Mouse (Mus musculus) gastrocnemius, postnatal 4 days (tissue): ENCODE results near the gene Abca7. TPM values are rescaled to one million over a fixed set of nuclear protein-coding genes. Genes with fewer than 3 reads are reported as not detected.
"Not testable (repeated sequence)": the region's sequence is repeated elsewhere in the genome, so short reads cannot be mapped to it uniquely, and the experiment has no call there.

Experiments used
- DNase-seq, 2 experiments: peaks; one replicate each; pipeline ENCODE4 v3.0.0; 2021 to 2022; ENCODE audit warnings: low spot score in 2 of 2, mixed read lengths in 2 of 2
- long read RNA-seq, 2 experiments: library from polyadenylated mRNA; stranded (forward); transcript quantifications; one replicate each; pipeline ENCODE4 v2.0.0; 2021
- total RNA-seq, 2 experiments: library from RNA; stranded (reverse); gene quantifications; 2 replicates each; pipeline ENCODE4 v1.2.3; 2021

Gene Abca7
- 1 to 10 TPM; 4.8 to 4.9 TPM for total RNA-seq
- long read RNA-seq, experiment 1, full-length matches to known transcripts = 2 of 8 reads
- long read RNA-seq, experiment 1, partial matches to known transcripts = 4 of 8 reads
- long read RNA-seq, experiment 1, other reads (novel, unspliced or antisense) = 2 of 8 reads
- long read RNA-seq, experiment 2, full-length matches to known transcripts = 1 of 10 reads
- long read RNA-seq, experiment 2, partial matches to known transcripts = 3 of 10 reads
- long read RNA-seq, experiment 2, other reads (novel, unspliced or antisense) = 6 of 10 reads

DNA sequence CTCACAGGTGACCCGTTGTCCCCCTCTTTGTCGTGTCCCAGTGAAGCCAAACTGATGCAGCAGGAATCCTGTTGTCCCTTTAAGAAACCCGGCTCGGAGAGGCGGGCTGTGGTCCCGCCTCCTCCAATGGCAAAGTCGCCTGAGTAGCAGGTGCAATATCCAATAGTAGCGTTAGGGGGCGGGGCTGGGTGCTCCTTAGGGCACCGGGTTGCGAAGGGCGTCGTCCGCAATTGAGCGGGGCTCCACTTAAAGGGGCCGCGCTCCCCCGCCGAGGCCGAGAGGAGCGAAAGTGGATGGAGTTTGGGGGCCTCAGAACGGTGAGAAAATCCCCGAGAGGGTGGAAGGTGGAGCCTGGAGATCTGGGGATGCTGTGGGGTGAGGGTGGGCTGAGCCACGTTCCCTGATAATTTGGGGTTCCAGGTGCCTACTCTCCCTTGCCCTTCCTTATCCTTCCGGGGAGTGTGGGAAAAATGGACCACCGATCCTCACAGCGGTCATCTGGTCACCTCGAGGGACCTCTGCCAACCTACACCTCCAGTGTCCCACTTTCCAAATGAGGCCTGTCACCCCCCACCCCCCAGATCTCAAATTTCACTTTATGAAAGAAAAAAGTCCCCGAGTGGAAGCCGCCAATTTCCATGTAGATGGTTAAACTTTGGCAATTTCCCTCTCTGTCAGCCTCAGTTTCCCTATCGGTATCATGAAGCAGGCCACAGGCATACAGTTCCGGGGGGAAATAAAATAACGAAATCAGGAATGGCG is at the start of gene Abca7:
TSS of gene Abca7 (plus strand) at position 223 of the 762 bp plus-strand sequence.
- peak; percentile 97 to 98 for DNase-seq

DNA sequence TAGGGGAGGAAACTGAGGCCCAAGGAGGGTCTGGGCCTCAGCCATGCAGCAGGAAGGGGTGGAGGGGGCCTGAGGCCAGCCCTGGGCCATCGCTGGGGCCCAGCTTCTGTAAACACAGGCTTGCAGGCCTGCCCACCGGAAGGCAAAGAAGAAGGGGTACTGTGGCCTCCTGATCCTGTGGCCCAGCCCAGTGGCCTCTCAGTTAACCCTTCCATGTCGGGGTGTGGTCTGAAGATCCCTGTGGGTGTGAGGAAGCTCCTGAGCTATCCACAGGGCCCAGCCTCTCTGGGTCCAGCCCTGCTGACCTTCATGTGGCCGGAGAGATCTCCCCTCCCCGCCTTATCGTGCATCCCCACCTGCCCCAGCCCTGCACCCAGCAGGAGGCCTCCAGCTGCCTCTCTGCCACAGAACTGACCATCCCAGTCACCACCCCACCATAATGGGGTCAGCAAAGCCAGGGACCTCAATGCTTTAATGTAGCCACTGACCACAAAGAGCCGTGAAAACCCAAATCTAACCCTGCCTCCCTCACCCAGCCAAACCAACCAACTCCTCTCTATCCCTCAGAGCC is 49.5 kb upstream of the Abca7 start:
- DNase-seq = no peak

DNA sequence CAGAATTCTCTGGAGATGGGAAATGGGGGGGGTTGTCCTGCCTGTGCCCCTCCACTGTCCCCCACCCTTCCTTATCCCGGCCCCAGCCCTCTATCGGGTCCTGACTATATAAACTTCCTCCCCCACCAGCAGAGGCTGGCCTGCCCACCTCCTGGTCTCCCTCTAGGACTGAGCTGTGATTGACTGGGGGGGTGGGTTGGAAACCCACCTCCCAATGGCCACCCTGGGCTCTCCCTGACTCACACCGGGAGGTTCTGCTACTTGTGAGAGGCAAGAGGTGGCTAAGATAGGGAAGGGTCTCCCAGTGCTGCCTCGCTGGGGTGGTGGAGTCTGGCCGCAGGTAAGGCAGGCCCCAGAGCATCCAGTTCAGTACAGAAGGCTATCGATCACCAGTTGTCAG is 48.8 kb upstream of the Abca7 start:
- DNase-seq = no peak

DNA sequence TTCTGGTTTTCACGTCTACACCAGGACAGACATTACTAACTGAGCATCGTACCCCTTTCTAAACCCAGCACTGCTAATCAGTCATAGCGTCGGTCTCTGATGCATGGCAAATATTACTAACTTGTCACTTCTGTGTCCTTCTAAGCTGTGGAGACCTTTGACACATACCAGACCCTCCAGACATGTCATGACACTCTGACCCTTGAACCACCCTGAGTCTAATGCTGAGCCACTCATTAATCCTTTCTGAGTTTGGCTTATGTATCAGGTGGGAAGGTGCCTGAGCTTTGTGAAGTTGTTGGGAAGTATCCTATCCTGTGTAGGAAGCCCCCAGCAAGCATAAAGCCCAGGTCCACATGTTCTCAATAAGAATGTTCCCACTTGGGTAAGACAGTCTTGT is 46.4 kb upstream of the Abca7 start:
- no peak for DNase-seq

DNA sequence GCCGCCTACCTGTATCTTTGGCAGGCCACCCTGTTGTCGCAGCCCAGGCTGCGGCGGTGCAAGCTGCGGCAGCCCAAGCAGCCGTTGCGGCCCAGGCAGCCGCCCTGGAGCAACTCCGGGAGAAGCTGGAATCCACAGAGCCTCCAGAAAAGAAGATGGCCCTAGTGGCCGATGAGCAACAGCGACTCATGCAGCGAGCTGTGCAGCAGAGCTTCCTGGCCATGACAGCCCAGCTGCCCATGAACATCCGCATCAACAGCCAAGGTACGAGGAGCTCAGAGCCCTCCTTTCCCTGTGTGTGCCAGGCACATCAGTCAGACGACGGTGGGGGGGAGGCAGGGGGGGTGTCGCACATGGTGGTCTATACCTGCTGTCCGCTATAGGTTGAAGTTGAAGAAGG is 45.6 kb upstream of the Abca7 start:
- no peak for DNase-seq

DNA sequence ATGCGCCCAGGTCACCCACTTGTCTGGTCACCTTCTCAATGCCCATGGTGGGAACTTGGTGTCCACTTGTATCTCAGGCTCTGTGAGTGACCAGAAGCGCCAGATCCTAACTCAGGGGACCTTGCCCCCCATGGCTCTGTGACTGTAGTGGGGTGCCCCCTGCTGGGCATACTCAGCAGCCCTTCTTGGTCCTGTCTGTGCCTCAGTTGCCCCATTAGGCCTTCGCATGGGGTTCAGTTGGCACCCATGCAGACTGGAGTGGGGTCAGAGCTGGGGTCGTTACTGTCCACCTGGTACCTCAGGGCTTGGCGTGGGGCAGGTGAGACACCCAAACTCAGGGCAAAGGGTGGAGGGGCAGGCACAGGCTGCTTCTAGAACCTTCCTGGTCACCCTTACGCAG is 42.3 kb upstream of the Abca7 start:
- DNase-seq = no peak

DNA sequence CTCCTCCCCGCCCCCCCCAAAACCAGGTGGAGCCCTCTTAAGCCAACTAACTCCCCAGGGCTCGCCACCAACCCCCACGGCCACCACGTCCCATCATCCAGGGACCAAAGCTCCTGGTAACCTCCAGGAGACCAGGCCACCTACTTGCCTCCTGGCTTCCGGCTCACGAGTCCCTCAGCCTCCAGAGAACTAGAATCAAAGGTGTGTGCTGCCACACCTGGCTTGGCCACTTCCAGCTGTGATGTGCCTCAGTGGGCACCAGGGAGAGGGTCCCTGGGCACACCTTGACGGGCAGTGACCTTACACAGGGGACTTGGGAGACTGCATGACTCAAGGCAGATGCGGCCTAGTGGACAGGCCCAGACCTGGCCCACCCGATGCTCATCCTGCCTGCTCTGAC is 40.6 kb upstream of the Abca7 start:
- DNase-seq = no peak

DNA sequence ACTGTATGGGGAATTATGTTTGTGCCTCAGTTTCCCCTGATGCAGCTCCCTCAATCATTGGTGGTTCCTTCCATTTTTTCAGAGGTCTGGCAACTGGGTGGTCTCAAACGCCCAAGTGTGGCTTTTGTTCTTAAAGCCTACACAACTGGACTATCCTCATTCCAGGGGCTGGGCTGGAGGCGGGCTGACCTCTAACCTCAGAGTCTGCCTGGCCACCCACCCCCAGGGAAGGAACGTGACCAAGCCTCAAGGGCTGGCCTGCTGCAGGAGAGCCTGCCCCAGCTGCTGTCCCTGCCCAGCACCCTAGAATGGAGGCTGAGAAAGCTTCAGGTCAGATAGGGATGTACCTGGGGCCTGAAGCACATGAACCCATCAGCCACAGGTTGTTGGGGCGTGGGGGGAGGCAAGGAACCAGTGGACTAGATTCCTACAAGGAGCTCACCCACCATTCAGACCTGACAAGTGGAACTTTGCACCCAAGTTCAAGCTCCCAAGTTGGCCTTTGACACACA is 39.6 kb upstream of the Abca7 start:
- DNase-seq = no peak

DNA sequence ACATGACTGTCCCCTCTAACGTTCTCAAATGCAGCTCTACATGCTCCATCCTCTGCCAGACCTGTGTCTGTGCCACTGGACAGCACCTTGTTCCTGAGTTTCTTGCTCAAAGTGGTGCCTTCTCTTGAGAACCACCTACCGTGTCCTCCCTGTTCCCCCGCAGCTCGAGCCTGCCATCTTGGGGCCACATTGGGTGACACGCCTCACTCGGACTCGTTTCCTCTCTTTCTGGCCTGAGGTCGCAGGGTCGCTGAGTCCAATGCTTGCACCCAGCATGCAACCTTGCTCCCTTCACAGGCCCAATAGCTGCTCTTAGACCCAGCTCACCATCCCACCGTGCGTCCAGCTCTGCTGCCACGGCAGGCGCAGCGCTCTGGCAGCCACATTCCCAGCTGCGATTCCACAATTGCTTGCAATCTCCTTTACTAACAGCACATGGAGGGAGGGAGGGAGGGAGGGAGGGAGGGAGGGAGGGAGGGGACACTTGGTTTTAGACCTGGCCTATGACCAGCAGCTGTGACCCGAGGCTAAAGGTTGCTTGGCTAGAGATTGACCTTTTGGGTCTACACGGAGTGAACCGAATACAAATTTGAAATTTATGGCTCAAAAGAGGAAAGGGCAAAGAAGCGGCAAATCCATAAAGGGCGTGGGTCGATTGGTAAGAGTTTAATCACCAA is 38.0 kb upstream of the Abca7 start:
- DNase-seq = peak; percentile 70 to 81

DNA sequence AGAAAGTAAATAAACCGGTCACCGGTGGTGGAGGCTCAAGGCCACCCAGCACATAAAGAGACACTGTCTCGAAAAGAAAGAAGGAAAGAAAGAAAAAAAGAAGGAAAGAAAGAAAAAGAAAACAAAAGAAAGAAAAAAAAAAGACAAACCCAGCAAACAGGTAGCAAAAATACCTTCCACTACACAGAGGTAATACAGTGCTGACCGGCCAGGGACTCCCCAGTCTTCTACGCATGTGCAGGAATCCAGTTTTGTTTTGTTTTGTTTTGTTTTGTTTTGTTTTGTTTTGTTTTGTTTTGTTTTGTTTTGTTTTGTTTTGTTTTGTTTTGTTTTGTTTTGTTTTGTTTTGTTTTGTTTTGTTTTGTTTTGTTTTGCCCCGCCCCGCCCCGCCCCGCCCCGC is 36.9 kb upstream of the Abca7 start:
- not testable (repeated sequence) for DNase-seq

DNA sequence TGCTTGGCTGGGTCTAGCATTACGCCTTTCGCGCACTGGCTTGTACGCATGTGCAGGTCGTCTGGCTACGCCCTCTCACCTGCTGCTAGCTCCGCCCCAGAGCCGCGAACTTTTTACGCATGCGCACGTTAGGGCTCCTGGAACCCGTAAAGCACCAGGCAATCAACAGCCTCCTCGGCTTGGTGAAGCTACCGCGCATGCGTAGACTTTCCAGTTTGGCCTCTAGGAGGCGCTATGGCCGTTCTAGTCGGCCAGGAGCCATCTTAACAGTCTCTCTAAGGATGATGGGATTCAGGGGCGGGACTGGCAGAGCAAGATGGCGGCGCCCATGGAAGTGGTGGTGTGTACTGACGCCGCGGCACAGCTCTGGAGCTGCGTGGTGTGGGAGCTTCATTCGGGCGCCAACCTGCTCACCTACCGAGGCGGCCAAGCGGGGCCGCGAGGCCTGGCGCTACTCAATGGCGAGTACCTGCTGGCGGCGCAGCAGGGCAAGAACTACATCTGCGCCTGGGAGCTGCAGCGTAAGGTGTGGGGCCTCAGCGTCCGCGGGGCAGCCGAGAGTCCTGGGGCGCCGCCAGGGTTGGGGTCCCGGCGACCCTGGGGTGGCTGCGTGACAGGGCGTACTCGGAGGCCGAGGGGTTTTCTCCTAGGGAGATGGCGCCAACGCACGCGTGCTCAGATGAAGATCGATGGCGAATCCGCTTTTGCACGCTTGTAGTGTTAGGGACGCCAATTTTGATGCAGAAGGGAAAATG is 36.3 kb upstream of the Abca7 start, which contains the start of gene Wdr18:
TSS of gene Wdr18 (plus strand) at position 306 of the 755 bp plus-strand sequence.
- peak; percentile 96 for DNase-seq

DNA sequence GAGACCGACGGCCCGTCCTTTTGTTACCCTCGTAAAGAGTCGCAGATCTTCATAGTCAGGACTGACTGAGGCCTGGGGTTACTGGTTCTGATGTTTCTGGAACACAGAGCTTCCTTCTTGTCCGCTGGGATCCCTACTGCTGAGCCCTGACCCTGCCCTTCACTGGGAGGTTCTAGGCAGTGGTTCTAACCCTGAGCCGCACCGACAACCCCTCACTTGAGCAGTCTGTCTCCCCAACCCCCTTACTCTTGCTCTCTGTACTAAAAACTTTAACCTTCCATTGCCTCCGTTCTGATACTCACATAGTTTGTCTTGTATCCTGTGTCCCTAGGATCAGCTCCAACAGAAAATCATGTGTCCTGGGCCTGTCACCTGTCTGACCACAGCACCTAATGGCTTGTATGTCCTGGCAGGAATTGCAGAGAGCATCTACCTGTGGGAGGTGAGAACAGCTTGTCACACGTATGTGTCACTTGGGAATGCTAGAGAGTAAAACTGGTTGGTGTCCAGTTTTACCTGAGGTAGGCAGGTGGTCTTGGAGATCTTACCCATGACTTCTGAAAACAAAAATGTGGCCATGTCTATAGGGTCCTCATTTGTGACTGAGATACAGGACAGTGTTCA is 35.5 kb upstream of the Abca7 start:
- no peak for DNase-seq

DNA sequence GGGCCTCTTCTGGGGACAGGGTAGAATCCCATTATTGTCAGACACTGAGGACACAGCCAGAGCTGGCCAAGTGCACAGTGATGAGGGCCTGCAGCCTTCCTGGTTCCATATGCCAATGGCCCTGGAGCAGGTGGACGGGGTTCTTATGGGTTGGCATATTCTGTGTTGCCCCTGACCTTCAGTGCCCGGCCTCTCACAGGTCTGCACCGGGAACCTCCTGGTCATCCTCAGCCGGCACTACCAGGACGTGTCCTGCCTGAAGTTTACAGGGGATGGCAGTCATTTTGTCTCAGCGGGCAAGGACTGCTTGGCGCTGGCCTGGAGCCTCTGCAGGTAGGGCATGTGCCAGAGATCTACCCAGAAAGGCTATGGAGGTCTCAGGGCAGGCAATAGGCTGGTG is 31.6 kb upstream of the Abca7 start:
- DNase-seq = no peak

DNA sequence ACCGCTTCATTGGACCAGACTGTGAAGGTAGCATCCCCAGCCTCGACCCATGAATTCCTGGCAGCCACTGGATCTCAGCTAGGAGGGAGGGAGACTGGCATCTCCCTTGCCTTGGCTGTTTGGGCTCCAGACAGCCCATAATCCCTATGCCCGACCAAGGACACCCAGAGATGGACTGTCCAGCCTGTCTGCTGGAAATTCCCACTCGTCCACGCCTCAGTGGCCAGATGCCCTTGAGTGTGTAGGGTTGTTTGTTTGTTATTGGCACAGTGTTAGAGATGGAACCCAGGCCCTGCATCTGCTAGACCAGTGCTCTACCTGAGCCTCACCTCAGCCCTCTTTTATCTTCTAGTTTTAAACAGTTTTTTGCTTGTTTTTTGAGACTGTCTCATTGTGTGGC is 31.0 kb upstream of the Abca7 start:
- DNase-seq = no peak

DNA sequence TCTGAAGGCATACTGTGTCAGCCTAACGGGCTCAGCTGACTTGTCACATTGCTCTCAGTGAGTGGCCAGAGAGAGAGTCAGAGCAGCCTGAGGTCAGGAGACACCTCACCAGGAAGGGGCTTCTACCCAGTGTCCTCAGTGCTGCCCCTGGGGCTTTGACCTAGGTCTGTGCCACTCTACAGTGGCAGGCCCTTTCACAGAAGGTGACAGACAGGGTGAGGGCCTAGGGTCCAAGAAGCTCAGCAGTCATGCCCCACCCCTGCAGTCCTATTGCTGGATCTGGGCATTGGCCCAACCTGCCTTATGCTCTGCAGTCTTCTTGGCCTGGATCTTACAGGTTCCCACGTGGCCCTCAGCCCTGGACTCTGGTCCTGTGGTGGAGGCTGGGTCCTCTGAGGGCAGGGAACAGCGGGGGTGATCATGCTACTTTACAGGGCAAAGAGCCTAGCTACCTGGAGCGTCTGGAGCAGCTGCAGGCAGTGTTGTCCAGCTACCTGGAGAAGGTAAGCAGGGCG is 29.4 kb upstream of the Abca7 start:
- no peak for DNase-seq

DNA sequence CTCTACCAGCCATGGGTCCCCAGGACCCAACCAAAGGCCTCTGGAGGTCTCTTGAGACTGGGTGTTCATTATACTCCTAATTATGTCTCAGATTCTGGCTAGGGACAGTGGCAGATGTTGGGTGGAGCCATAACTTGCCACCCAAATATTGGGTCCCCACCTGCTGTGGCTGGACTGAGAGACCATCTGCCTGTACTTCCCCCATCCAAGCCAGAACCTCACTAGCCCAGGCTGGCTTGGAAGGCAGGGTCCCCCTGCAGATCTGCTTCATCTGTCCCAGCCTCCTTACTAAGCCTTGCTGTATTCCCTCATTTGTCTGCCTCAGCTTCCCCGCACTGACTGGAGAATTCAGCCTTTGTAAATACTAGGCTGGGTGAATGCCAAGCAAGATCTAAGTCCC is 28.1 kb upstream of the Abca7 start:
- DNase-seq = no peak

DNA sequence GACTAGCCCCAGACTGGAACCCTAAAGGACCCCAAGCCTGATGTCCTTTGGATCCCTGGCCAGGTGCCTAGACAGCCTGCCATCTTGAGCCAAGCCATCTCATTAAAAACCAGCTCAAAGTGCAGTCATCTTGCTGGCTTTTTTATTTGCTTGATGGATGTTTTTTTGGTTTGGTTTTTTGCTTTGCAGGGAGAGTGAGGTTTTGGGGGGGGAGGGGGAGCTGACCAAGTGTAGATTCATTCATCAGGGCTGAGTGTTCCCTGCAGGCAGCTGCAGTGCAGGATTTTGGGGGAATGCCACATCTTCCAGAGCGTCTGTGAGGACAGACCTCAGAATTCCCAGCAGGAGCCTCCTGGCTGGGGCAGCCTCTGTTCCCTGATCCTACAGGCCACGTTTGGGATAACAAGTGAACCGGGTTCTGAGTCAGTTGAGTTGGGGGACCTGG is 27.1 kb upstream of the Abca7 start:
- DNase-seq = no peak

DNA sequence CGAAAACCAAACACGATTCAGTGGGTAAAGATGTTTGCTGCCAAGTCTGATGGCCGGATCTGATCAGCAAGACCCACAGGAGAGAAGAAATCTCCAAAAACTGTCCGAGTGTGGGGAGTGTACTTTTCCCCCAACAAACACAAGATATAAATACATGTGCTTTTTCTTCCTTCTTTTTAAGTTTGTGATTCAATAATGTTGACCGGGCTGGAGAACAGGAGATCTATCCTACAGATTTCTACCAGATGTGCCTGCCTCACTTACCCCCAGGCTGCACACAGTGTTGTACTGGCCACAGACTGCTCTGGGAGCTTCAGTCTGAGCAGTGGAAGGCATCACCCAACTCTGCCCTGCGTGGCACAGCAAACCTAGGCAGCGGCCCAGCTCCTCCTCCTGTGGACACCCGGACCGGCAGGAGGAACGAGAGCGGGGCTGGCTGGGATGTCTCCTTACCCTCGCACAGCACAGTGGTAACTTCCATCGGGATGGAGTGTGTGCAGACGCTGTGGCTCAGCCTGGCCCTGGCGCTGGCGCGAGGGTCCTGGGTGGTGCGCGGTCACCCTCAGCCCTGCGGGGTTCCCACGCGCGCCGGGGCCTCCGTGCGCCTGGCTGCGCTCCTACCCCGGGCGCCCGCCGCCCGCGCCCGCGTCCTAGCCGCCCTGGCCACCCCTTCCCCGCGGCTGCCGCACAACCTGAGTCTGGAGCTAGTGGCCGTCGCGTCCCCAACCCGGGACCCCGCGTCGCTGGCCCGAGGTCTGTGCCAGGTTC is 25.7 kb upstream of the Abca7 start, which contains the start of gene Grin3b:
TSS of gene Grin3b (plus strand) at position 301 of the 768 bp plus-strand sequence.
- no peak for DNase-seq

DNA sequence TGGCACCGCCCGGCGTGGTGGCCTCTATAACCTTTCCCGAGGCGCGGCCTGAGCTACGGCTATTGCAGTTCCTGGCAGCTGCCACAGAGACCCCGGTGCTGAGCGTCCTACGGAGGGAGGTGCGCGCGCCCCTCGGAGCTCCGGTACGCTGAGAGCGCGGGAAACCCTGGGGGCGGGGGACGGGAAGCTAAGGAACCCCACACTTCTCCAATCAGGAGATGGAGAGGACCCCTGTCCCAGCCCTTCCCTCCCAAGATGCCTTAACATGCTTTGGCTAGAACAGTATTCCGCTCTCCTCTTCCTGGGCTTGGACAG is 25.2 kb upstream of the Abca7 start:
- DNase-seq = no peak
